Mouse (Mus musculus) cerebellum, adult 8-10 months (tissue): ENCODE results near the gene Olfr972.
"Not testable (repeated sequence)": the region's sequence is repeated elsewhere in the genome, so short reads cannot be mapped to it uniquely, and the experiment has no call there.

Source experiments
- DNase-seq: peaks from one replicate; pipeline ENCODE4 v3.0.0; 2022

Gene Olfr972

DNA sequence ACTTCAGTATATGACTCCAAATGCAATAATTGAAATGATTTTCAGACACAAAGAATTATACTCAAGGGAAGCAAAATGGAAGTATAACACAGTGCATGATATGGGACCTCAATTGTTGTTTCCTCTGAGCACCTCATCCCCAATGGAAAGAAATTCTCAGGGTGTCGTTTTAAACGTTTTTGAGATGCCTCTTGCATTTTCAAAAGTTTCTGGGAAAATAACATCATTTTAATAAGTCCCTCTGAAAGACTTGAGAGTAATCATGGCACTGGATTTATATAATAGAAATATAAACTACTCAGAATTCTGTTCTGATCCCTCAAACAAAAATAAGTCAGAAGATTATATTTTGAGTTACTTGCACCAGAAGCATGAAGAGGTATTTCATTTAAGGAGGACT, at the start of gene Olfr972:
Olfr972 (plus strand) TSS at position 301 of the 400 bp plus-strand sequence.
- no peak for DNase-seq

DNA sequence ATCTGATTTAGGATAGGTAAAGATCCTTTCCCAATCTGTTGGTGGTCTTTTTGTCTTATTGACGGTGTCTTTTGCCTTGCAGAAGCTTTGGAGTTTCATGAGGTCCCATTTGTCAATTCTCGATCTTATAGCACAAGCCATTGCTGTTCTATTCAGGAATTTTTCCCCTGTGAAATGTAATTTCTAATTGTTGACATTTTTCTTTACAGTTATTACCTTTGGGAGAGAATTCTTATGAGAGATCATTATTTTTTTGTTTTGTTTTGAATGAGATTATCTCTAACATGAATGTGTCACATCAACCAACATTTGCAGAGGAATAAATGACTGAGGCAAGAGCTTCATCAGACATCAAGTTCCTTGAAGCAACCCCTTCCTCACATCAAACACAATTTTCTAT, 29.6 kb upstream of the Olfr972 start, which contains the start of gene Olfr971:
Olfr971 (plus strand) TSS at position 301 of the 400 bp plus-strand sequence.
- not testable (repeated sequence) for DNase-seq

DNA sequence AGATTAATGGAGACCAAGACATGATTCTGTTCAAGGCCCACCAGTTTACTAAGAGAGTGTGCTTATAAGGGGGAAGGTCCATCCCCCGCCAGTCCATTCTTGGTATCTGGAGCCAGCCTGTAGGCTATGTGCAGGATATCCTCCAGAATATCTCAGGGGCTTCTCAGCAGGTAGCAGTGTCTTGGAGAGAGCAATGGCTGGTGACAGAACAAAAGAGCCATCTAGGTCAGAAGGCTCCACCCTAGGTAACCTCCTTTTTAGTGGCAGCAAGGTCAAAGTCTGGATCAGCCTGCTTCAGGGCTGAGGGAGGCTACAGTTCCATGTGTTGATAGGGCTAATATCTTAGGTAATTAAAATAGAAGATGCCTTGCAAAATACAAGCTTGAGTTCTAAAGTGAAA, 5.8 kb downstream of the Olfr972 start:
- DNase-seq: not testable (repeated sequence)

DNA sequence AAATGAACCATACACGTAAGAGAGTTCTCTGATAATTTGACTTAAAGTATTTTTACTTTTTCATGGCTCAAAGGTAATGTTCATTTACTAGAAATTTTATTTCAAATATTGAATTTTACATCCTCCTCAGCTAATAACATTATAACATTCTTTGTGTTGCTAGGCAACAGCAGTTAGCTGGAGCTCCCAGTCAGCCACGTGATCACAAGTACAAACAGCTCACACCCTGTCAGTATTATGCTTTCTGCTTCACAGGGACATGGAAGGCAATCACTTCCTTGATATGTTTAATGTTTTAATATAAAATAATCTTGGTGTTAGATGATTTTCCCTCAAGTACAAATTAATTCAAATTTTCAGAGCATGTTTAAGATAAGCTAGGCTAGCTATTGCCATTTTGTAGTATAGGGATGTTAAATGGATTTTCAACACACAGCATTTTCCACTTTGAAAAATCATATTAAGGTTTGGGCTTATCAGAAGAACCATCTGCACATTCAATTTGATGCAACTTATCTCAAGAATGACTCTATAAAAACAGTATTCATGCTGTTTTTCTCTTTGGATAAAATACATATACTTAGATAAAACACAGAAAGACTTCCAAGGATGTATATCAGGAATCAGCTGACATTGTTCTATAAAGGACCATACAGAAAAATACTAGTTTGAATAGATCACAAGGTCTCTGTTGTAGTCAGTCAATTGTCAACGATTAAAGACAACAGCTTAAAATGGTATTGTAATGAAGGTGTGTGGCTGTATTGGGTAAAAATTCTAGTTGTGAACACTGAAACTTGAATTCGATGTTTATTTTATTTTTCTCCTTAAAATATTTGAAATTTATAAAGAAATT, 11.5 kb downstream of the Olfr972 start:
- not testable (repeated sequence) for DNase-seq

DNA sequence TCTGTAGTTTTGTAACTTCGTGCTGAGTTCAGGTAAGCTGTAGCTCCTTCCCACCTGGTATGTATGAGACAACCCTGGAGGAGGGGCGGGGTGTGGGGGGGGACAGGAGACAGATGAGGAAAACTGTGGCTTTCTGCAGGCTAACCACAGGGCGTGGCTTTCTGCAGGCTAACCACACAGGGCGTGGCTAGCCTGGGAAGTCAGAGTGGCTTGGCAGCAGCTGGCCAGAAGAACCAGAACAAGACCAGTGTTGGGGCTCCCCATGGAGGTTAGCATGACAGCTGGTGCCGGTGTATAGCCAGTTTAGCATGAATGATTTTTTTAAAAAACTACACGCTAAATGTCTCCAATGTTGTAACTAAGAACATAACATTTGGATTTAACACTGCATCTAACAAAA, 38.9 kb downstream of the Olfr972 start:
- DNase-seq: no peak

DNA sequence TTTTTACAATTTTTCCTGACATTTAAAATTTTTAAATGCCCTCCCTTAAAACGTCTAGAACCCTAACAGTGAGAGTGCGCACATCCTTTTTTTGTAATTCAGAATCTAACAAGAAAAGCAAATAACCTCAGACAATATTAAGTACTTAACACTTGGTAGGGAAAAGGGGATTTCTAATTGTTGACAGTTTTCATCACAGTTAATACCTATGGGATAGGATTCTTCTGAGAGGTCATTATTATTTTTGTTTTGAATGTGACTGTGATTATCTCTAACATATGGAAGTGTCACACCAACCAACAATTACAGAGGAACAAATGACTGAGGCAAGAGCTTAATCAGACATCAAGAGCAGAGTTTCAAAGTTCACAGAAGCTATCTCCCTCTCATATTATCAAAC, 40.8 kb downstream of the Olfr972 start, which contains the start of gene Olfr229:
Olfr229 (plus strand) TSS at position 301 of the 400 bp plus-strand sequence.
- DNase-seq: no peak

DNA sequence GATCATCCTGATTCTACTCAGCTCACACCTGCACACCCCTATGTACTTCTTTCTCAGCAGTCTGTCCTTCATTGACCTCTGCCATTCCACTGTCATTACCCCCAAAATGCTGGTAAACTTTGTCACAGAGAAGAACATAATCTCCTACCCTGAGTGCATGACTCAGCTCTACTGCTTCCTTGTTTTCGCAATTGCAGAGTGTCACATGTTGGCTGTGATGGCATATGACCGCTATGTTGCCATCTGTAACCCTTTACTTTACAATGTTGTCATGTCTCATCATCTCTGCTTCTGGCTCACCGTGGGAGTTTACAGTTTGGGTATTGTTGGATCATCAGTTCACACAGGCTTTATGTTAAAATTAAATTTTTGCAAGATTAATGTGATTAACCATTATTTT, 43.7 kb downstream of the Olfr972 start:
- DNase-seq: no peak
